Mouse (Mus musculus) neural tube, embryonic 14.5 days (tissue): ENCODE data around the gene Lgr6. TPM values are rescaled to one million over a fixed set of nuclear protein-coding genes. Genes with fewer than 3 reads are reported as not detected.

Source experiments
- ATAC-seq: fragments of 200-750 bp; cut with Nextera tagmentation; 2 replicates; pipeline ENCODE4 v1.8.0; 2017; ENCODE audit warnings: low read depth, mild to moderate bottlenecking, moderate TSS enrichment, moderate library complexity
- H3K27ac ChIP-seq: fragments of 300-500 bp; sonication (generic); 2 replicates; pipeline ENCODE4 v1.5.1; 2014; ENCODE audit warnings: low read depth, mild to moderate bottlenecking, control low read depth, low read length, moderate library complexity, mixed read lengths
- H3K27me3 ChIP-seq: fragments of 300-500 bp; sonication (generic); 2 replicates; pipeline ENCODE4 v1.6.1; 2014; ENCODE audit warnings: low read length; ENCODE audit not compliant: control insufficient read depth, insufficient read depth
- H3K36me3 ChIP-seq: fragments of 300-500 bp; sonication (generic); 2 replicates; pipeline ENCODE4 v1.6.1; 2014; ENCODE audit warnings: low read length, mixed read lengths; ENCODE audit not compliant: control insufficient read depth, insufficient read depth
- H3K4me1 ChIP-seq: fragments of 300-500 bp; sonication (generic); 2 replicates; pipeline ENCODE4 v1.6.1; 2014; ENCODE audit warnings: low read length; ENCODE audit not compliant: control insufficient read depth, insufficient read depth
- H3K4me2 ChIP-seq: fragments of 300-500 bp; sonication (generic); 2 replicates; pipeline ENCODE4 v1.6.1; 2014; ENCODE audit warnings: mild to moderate bottlenecking, low read depth, low read length, control low read depth
- H3K4me3 ChIP-seq: fragments of 300-500 bp; sonication (generic); 2 replicates; pipeline ENCODE4 v1.5.1; 2014; ENCODE audit warnings: low read depth, low read length, control low read depth, mixed read lengths
- H3K9ac ChIP-seq: fragments of 300-500 bp; sonication (generic); replicated peaks from 2 replicates; pipeline ENCODE4 v1.6.1; 2014; ENCODE audit warnings: low read depth, mild to moderate bottlenecking, control low read depth, low read length, mixed read lengths
- H3K9me3 ChIP-seq: fragments of 300-500 bp; sonication (generic); 2 replicates; pipeline ENCODE4 v1.6.1; 2016; ENCODE audit warnings: low read length; ENCODE audit not compliant: control insufficient read depth
- WGBS: fragments of 180-500 bp; shearing (Covaris S2); extraction: QIAGEN DNeasy Blood & Tissue Kit; methylation state at CpG from one replicate; pipeline ENCODE4 v1.1.7; 2014; 5-methylcytosine and 5-hydroxymethylcytosine counted together
- polyA plus RNA-seq: library from polyadenylated mRNA; unstranded; fragments of >200 nt; fragmentation: Nextera tagmentation; extraction: Ambion mirVana; gene quantifications from 2 replicates; pipeline ENCODE4 v1.2.1, GENCODE M21; 2014

Lgr6 gene
- polyA plus RNA-seq, 1 experiment from 2014 or later: 1.4 TPM

DNA sequence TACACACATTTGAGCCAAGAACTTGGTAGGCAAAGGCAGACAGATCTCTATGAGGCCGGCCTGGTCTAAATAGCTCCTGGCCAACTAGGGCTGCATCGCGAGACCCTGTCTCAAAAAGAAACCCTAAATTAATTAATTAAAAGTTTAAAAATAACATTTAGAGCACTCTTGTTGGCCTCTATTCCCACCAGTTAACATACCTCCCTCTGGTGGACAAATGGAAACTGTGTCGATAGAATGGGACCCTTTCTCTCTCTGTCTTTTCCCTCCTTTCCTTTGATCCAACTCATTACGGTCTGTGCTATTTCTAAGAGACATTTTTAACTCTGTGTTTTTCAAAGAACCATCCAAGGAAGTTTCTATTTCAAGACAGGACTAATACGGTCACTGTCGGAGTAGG is 144.4 kb downstream of the Lgr6 start:
- Histone ChIP-seq H3K4me3 (no peak overlapping the region), H3K9me3 (no peaks in the 10 kb centered on the region), H3K9ac (no peak overlapping the region), H3K27me3 (no peaks in the 10 kb centered on the region), H3K36me3 (no peaks in the 10 kb centered on the region), H3K27ac (no peak overlapping the region), H3K4me1 (peaks cover 10% of the 10 kb centered on the region), H3K4me2 (no peak overlapping the region)
- no peak for ATAC-seq
- 64% methylated on average over 7 of the region's 7 CpGs for WGBS

DNA sequence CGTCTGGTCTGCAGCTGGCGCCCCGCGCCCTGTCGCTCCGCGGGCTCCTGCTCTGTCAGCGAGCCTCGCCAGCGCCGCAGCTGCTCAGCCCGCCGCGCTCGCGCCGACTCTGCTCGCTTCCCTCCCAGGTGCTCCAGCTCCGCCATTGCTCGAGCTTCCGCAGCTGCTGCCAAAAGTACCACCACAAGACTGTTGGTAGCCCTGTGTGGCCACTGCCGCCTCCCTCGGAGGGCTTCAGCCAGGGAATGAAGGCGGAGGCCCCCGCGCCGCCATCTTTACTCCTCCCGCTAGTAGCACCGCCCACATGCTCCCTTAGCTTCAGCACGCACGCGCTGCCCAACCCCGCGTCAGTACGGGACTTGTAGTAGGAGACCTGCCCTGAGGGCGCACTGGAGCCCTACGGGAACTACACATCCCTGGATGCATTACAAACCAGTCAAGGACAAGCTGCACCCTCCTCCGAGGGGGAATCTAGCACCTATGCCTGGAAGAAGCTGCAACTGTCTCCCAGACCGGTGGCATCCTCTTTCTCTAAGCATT is 149.4 kb downstream of the Lgr6 start, which contains the start of gene Ppp1r12b:
TSS of gene Ppp1r12b (minus strand) at position 306 of the 540 bp plus-strand sequence.
- peak; percentile 99 for ATAC-seq
- H3K36me3 ChIP-seq: no peaks in the 10 kb centered on the region
- no peaks in the 10 kb centered on the region for H3K27me3 ChIP-seq
- H3K4me2 ChIP-seq: peak within 1 kb of the TSS; percentile 78
- peak within 1 kb of the TSS; percentile 95 for H3K27ac ChIP-seq
- peaks cover 11% of the 10 kb centered on the region for H3K4me1 ChIP-seq
- H3K9me3 ChIP-seq: no peaks in the 10 kb centered on the region
- under 1% methylated on average over 39 of the region's 39 CpGs for WGBS
- peak within 1 kb of the TSS; percentile 76 for H3K4me3 ChIP-seq
- peak within 1 kb of the TSS; percentile 82 for H3K9ac ChIP-seq

DNA sequence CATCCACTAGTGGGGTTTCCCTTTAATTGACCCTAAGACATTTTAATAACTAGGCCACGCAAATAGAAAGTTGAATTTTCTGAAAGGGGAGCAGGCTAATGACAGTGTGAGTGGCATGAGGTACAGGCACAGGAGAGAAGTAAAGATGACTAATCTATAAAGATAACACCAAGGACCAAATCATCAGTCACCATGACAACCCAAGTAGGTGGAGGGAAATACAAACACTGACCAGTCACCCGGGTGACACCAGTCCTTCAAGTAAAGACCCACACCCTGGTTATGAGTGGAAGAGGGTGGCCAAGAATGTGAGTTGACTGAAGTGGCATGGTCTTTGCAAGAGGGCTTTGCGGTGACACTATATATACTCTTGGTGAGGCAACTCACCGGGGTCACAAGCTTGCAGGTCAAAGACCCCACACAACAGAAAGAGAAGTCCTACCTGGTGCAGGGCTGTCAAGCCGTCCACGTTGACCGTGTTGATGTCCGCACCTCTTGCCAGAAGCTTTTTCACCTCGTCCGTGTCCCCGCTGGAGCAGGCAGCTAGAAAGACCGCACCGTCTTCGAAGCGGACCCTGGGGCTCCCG is 149.9 kb downstream of the Lgr6 start:
- 6% methylated on average over 16 of the region's 16 CpGs for WGBS
- Histone ChIP-seq H3K4me1 (peaks cover 11% of the 10 kb centered on the region), H3K4me3 (peak overlapping the region; percentile 76), H3K36me3 (no peaks in the 10 kb centered on the region), H3K27ac (peak overlapping the region; percentile 95), H3K27me3 (no peaks in the 10 kb centered on the region), H3K9me3 (no peaks in the 10 kb centered on the region), H3K4me2 (peak overlapping the region; percentile 78), H3K9ac (peak overlapping the region; percentile 82)
- ATAC-seq: no peak; the same call in 1 of the 2 replicates

DNA sequence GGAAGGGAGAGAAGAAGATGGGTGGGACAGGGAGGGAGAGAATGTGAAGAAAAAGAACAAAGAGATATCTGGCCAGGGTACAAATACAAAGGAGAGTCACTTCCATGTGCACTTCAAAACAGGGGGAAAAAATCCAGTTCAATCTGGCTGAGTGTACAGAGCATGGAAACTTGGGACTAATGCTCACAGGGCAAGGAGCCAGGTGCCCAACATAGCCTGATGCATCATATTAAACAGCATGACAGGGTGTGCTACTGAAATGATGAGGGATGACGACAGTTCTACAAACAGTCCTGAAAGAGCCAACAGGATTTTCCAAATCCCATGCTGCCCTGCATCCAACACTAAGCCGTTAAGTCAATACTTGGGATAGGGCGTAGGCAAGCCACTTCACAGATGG is 155.1 kb downstream of the Lgr6 start:
- WGBS: 83% methylated on average over 3 of the region's 3 CpGs
- H3K9me3 ChIP-seq: no peaks in the 10 kb centered on the region
- H3K4me2 ChIP-seq: no peak overlapping the region
- H3K9ac ChIP-seq: no peak overlapping the region
- H3K27ac ChIP-seq: no peak overlapping the region
- no peak for ATAC-seq
- H3K4me3 ChIP-seq: no peak overlapping the region
- H3K4me1 ChIP-seq: peaks cover 8% of the 10 kb centered on the region
- H3K27me3 ChIP-seq: no peaks in the 10 kb centered on the region
- no peaks in the 10 kb centered on the region; the same call in 1 of the 2 replicates for H3K36me3 ChIP-seq

DNA sequence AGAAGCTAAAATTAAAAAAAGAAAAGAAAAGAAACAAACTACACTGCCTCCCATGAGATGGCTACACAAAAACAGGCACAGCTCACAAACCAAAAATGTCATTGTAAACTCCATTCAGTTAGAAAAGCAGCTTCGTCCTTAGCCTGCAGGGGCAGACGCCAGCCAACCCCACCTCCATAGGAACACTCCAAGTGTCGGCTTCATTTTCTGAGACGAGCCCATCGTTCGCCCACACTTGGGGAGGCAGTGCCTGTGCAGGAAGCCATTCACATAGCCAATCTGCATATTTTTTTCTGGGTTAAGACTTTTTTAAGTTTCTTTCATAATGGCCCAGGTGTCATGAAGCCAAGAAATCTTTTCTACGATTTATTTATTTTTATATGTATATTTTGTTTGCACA is 157.5 kb downstream of the Lgr6 start:
- no peak for ATAC-seq
- Histone ChIP-seq H3K36me3 (no peaks in the 10 kb centered on the region; the same call in 1 of the 2 replicates), H3K27ac (no peak overlapping the region), H3K9ac (no peak overlapping the region), H3K27me3 (no peaks in the 10 kb centered on the region), H3K9me3 (no peaks in the 10 kb centered on the region), H3K4me1 (no peaks in the 10 kb centered on the region), H3K4me2 (no peak overlapping the region), H3K4me3 (no peak overlapping the region)
- 84% methylated on average over 7 of the region's 7 CpGs for WGBS

DNA sequence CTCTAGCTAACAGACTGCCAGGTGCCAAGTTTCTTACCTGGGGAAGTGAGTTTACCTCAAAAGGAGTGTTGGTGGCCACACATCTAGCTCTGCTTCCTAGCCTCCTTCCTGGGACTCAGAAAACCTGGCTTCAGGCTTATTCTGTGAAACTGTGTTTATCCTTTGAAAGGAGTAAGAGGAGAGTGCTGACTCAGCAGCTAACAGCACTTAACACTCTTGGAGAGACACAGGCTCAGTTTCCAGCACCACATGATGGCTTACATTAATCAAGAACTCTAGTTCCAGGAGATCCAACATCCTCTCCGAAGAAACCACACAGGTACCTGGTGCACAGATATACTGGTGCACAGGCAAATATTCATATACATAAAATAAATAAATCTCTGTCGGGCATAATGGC is 162.2 kb downstream of the Lgr6 start:
- Histone ChIP-seq H3K27me3 (no peaks in the 10 kb centered on the region), H3K27ac (no peak overlapping the region), H3K4me3 (no peak overlapping the region), H3K36me3 (no peaks in the 10 kb centered on the region; the same call in 1 of the 2 replicates), H3K4me2 (no peak overlapping the region), H3K9ac (no peak overlapping the region), H3K9me3 (no peaks in the 10 kb centered on the region), H3K4me1 (no peaks in the 10 kb centered on the region)
- 96% methylated on average over 2 of the region's 2 CpGs for WGBS
- ATAC-seq: no peak

DNA sequence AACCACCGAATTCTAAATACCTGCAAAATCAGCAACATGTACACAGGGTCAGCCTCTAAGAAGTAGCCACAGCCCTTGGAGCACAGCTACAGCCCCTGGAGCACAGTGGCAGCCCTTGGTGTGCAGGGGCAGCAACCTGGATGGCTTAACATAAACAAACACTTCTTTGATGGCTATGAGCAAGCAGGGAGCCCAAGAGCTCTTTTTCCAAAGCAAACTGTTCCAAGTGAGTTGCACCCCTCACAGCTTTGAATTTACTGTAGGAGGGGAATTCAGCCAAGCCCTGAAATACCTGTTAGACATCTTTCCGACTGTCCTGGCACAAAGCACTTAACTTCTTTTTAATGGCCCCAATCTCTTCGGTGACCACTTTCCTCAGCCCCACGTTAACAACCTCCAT is 164.2 kb downstream of the Lgr6 start:
- no peaks in the 10 kb centered on the region for H3K4me1 ChIP-seq
- ATAC-seq: no peak
- 44% methylated on average over 4 of the region's 4 CpGs for WGBS

DNA sequence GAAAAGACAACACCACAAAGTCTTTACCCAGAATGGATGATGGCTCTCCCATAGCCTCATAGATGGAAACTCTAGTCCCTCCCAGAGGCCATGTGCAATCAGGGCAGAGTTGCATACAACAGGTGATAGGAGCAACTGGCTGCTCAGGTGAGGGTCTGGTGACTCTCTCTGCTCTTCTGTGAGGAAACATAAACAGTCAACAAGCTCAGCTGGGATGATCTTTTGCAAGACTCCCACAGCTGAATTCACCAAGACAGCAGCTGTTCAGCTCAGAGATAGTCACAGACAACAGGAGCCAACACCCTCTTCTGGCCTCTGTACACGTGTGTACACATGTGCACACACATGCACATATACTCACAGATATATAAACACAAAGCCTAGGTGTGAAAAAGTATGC is 166.8 kb downstream of the Lgr6 start:
- Histone ChIP-seq H3K9me3 (no peaks in the 10 kb centered on the region), H3K9ac (no peak overlapping the region), H3K27me3 (no peaks in the 10 kb centered on the region), H3K4me3 (no peak overlapping the region), H3K27ac (no peak overlapping the region), H3K4me2 (no peak overlapping the region), H3K4me1 (no peaks in the 10 kb centered on the region), H3K36me3 (no peaks in the 10 kb centered on the region)
- WGBS: 91% methylated on average over 1 of the region's 1 CpGs
- ATAC-seq: no peak

More for the DNA sequence above, 164.2 kb downstream of the Lgr6 start:
- Histone ChIP-seq H3K4me2 (no peak overlapping the region), H3K4me3 (no peak overlapping the region), H3K27me3 (no peaks in the 10 kb centered on the region), H3K9ac (no peak overlapping the region), H3K9me3 (no peaks in the 10 kb centered on the region), H3K36me3 (no peaks in the 10 kb centered on the region), H3K27ac (no peak overlapping the region)

DNA sequence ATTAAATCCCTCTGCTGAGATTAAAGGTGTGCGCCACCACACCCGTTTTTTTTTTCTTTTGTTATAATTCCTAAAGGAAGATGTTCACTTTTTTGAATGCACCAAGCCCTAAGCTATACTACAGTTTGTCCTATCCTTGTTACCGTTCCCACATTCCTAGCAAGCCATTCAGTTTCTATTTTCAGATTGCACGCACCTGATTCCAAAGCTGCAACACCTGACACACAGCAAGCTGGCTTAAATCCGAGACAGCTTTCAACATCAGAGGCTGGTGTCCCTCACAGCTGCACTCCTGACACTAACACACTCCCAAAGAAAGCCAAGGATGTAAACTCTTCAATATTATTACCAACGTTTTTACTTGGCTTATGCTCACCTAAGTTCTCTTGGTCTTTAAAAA is 168.7 kb downstream of the Lgr6 start:
- Histone ChIP-seq H3K4me2 (no peak overlapping the region), H3K9ac (no peak overlapping the region), H3K4me1 (no peaks in the 10 kb centered on the region), H3K27me3 (no peaks in the 10 kb centered on the region), H3K4me3 (no peak overlapping the region), H3K9me3 (no peaks in the 10 kb centered on the region), H3K27ac (no peak overlapping the region), H3K36me3 (no peaks in the 10 kb centered on the region)
- 92% methylated on average over 6 of the region's 6 CpGs for WGBS
- ATAC-seq: no peak
